Mouse (Mus musculus) thymus, adult 2 months (tissue): ENCODE data around the gene Klk1b5.

Experiments
- CTCF ChIP-seq: fragments of 200-500 bp; IDR thresholded peaks from 2 replicates; pipeline ENCODE4 v1.5.1; 2012; ENCODE audit warnings: mild to moderate bottlenecking, control low read depth, low read length, moderate library complexity, borderline replicate concordance; ENCODE audit not compliant: control insufficient read depth, poor library complexity, insufficient read depth; ENCODE audit errors: extremely low read depth
- POLR2A ChIP-seq: fragments of 200-500 bp; IDR thresholded peaks from 2 replicates; pipeline ENCODE4 v1.6.1; 2012; ENCODE audit warnings: mild to moderate bottlenecking, low read length, control low read depth, moderate library complexity; ENCODE audit not compliant: control insufficient read depth, poor library complexity, insufficient read depth; ENCODE audit errors: extremely low read depth

DNA sequence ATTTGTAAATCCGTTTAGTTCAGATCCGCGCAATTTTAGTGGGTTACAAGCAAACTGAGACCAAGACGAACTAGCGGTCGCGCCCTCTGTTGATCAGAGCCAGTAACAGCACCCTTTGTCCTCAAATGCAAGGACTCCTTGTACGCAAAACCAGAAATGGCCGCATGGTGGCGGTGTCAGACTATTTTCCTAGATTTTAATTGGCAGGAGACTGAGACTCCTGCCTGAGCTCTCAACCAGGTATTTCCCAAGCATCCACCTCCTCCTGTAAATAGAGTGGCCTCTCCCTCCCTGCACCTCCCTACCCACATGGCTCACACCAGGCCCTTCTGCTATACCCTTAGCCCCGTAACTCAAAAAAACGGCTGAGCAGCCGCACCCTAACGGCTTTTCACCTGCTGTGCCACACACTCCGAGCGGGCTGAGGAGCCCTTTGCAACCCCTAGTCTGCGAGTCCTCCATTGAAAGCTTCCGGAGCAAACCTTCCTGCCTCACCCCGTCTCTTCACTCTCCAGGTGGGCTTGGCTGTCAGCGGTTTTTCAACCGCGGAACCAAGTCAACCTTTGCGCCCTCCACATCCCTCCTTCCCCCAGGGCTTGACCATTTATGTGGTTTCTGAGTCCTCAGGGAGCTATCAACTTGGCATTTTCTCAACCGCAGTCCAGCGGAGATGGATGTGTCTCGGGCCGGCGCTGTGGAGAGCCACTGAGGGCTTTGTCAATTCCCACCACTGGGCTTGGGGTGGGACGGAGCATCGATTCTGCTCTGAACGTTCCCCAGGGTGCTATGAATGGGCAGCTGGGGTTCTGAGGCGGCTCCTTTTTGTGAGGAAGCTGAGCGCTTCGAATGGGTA is 47.3 kb downstream of the Klk1b5 start:
- TF ChIP-seq CTCF (peak; percentile 58; the same call in 1 of the 2 replicates), POLR2A (0 out of 2 replicates have a peak, but pooled peaks have one; percentile 24)
